Mouse (Mus musculus) brown adipose tissue, adult 24 weeks (tissue): Measurements from ENCODE around the gene Col6a3. TPM values are rescaled to one million over a fixed set of nuclear protein-coding genes. Genes with fewer than 3 reads are reported as not detected.

Experiments used
- H3K27ac ChIP-seq: fragments of 200-500 bp; replicated peaks from 2 replicates; pipeline ENCODE4 v1.5.1; 2012; ENCODE audit warnings: low read depth, mild to moderate bottlenecking, low read length
- H3K4me1 ChIP-seq: fragments of 200-500 bp; 2 replicates; pipeline ENCODE4 v1.6.1; 2012; ENCODE audit warnings: low read length, mixed read lengths; ENCODE audit not compliant: control insufficient read depth, insufficient read depth, insufficient read length
- H3K4me3 ChIP-seq: fragments of 200-500 bp; 2 replicates; pipeline ENCODE4 v1.5.1; 2012; ENCODE audit warnings: low read depth, mild to moderate bottlenecking, low read length, moderate library complexity; ENCODE audit not compliant: insufficient read depth
- polyA plus RNA-seq: library from polyadenylated mRNA; stranded (reverse); fragments of >200 nt; gene quantifications from 2 replicates; pipeline ENCODE4 v1.2.4, GENCODE M21; 2012; ENCODE audit not compliant: missing spikeins, insufficient read depth, insufficient read length

Col6a3 gene
- polyA plus RNA-seq, 1 experiment: 18.7 TPM

- H3K27ac ChIP-seq: no peak overlapping the region
- H3K4me3 ChIP-seq: no peak overlapping the region
- H3K4me1 ChIP-seq: peaks cover 6% of the 10 kb centered on the region
Observed at GRCm38 (mm10) chr1:90836178-90836740, 7.5 kb downstream of the Col6a3 start.

- Histone ChIP-seq H3K4me1 (peaks cover 6% of the 10 kb centered on the region), H3K4me3 (no peak overlapping the region), H3K27ac (no peak overlapping the region)
Observed at GRCm38 (mm10) chr1:90834701-90835100, 9.1 kb downstream of the Col6a3 start.

GRCm38 (mm10) chr1:90830006-90830405 lies 13.8 kb downstream of the Col6a3 start:
- Histone ChIP-seq H3K4me1 (no peaks in the 10 kb centered on the region), H3K27ac (no peak overlapping the region), H3K4me3 (no peak overlapping the region)

- no peak overlapping the region for H3K27ac ChIP-seq
- H3K4me3 ChIP-seq: no peak overlapping the region
- H3K4me1 ChIP-seq: no peaks in the 10 kb centered on the region
Observed at GRCm38 (mm10) chr1:90813226-90813625, 30.5 kb downstream of the Col6a3 start.

- H3K27ac ChIP-seq: no peak overlapping the region
- H3K4me3 ChIP-seq: no peak overlapping the region
- H3K4me1 ChIP-seq: no peaks in the 10 kb centered on the region
Observed at GRCm38 (mm10) chr1:90808930-90809329, 34.8 kb downstream of the Col6a3 start.

GRCm38 (mm10) chr1:90803104-90803503 lies 40.7 kb downstream of the Col6a3 start:
- Histone ChIP-seq H3K4me3 (no peak overlapping the region), H3K4me1 (no peaks in the 10 kb centered on the region), H3K27ac (no peak overlapping the region)

GRCm38 (mm10) chr1:90801067-90801466 lies 42.7 kb downstream of the Col6a3 start:
- Histone ChIP-seq H3K4me1 (no peaks in the 10 kb centered on the region), H3K27ac (no peak overlapping the region), H3K4me3 (no peak overlapping the region)

- Histone ChIP-seq H3K4me1 (no peaks in the 10 kb centered on the region), H3K27ac (no peak overlapping the region), H3K4me3 (no peak overlapping the region)
Observed at GRCm38 (mm10) chr1:90800466-90800865, 43.3 kb downstream of the Col6a3 start.

- no peaks in the 10 kb centered on the region for H3K4me1 ChIP-seq
- H3K4me3 ChIP-seq: no peak overlapping the region
- H3K27ac ChIP-seq: no peak overlapping the region
Observed at GRCm38 (mm10) chr1:90797276-90797891, 46.4 kb downstream of the Col6a3 start.

- no peaks in the 10 kb centered on the region for H3K4me1 ChIP-seq
- no peak overlapping the region for H3K4me3 ChIP-seq
- no peak overlapping the region for H3K27ac ChIP-seq
Observed at GRCm38 (mm10) chr1:90793368-90793767, 50.4 kb downstream of the Col6a3 start.

- Histone ChIP-seq H3K27ac (no peak overlapping the region), H3K4me3 (no peak overlapping the region), H3K4me1 (no peaks in the 10 kb centered on the region)
Observed at GRCm38 (mm10) chr1:90790925-90791324, 52.8 kb downstream of the Col6a3 start.

GRCm38 (mm10) chr1:90789506-90789905 lies 54.3 kb downstream of the Col6a3 start:
- no peak overlapping the region for H3K4me3 ChIP-seq
- no peak overlapping the region for H3K27ac ChIP-seq
- H3K4me1 ChIP-seq: no peaks in the 10 kb centered on the region

- Histone ChIP-seq H3K4me1 (no peaks in the 10 kb centered on the region), H3K27ac (no peak overlapping the region), H3K4me3 (no peak overlapping the region)
Observed at GRCm38 (mm10) chr1:90780446-90780845, 63.3 kb downstream of the Col6a3 start.

- H3K4me3 ChIP-seq: no peak overlapping the region
- H3K4me1 ChIP-seq: no peaks in the 10 kb centered on the region
- no peak overlapping the region for H3K27ac ChIP-seq
Observed at GRCm38 (mm10) chr1:90779072-90779471, 64.7 kb downstream of the Col6a3 start.

- Histone ChIP-seq H3K4me3 (no peak overlapping the region), H3K27ac (no peak overlapping the region), H3K4me1 (no peaks in the 10 kb centered on the region)
Observed at GRCm38 (mm10) chr1:90775477-90776241, 68.1 kb downstream of the Col6a3 start.

GRCm38 (mm10) chr1:90771172-90771571 lies 72.6 kb downstream of the Col6a3 start:
- no peaks in the 10 kb centered on the region for H3K4me1 ChIP-seq
- H3K27ac ChIP-seq: no peak overlapping the region
- H3K4me3 ChIP-seq: no peak overlapping the region
